Mouse (Mus musculus) brain, embryonic 18.5 days (tissue): ENCODE results near the gene Ankrd54.
"Not testable (repeated sequence)": the region's sequence is repeated elsewhere in the genome, so short reads cannot be mapped to it uniquely, and the experiment has no call there.

Source experiments
- DNase-seq: peaks from one replicate; pipeline ENCODE4 v3.0.0-alpha.2; 2012; ENCODE audit warnings: low read depth, low spot score

Ankrd54 gene

GRCm38 (mm10) chr15:79042721-79043491 lies 19.8 kb downstream of the Ankrd54 start:
- DNase-seq = no peak

- no peak for DNase-seq
Observed at GRCm38 (mm10) chr15:79041585-79041984, 21.1 kb downstream of the Ankrd54 start, which contains the start of gene Galr3. Galr3 (plus strand) TSS chr15:79041885.

GRCm38 (mm10) chr15:79040501-79041416 lies 21.9 kb downstream of the Ankrd54 start:
- no peak for DNase-seq

DNA sequence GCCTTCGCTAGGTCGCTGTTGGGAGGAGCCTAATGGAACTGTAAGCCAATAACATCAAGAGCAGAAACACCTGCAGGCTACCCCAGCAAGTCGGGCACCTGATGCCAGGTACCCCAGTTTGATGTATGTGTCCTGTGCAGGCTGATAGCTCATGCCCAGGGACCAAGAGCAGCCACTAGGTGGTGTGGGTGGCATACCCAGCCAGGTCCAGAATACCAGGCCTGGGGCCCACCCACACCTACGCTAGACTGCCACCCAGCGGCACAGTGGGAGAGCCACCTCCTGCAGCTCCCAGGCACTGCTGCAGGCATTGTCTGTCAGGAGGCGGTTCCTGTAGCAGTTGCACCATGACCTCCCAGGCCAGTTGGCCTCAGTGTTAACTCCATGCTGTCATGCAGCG lies 23.8 kb downstream of the Ankrd54 start:
- no peak for DNase-seq

DNA sequence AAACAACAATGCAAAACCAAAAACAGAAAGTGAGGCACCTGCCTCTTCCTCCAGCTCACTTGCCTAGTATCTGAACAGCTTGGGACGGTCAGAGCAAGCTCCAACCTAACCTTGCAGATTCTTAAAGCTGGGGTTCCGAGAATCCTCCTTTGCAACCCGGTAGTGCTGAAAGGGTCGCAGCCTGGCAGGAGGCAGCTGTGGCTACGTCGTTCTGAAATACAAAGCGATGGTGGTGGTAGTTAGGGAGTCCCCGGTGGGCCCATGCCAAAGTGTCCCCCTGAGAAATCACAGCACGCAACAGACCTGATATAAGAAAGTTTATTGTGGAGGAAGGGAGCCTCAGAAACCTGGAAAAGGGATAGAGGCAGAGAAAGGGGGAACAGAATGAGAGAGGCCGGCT lies 24.4 kb downstream of the Ankrd54 start:
- no peak for DNase-seq

GRCm38 (mm10) chr15:79037913-79038328 lies 24.8 kb downstream of the Ankrd54 start:
- no peak for DNase-seq

- DNase-seq = not testable (repeated sequence)
Observed at GRCm38 (mm10) chr15:79031908-79032307, 30.8 kb downstream of the Ankrd54 start.

- peak; percentile 79 for DNase-seq
Observed at GRCm38 (mm10) chr15:79030551-79031435, 31.9 kb downstream of the Ankrd54 start.

GRCm38 (mm10) chr15:79029519-79030241 lies 33.0 kb downstream of the Ankrd54 start:
- DNase-seq = no peak

DNA sequence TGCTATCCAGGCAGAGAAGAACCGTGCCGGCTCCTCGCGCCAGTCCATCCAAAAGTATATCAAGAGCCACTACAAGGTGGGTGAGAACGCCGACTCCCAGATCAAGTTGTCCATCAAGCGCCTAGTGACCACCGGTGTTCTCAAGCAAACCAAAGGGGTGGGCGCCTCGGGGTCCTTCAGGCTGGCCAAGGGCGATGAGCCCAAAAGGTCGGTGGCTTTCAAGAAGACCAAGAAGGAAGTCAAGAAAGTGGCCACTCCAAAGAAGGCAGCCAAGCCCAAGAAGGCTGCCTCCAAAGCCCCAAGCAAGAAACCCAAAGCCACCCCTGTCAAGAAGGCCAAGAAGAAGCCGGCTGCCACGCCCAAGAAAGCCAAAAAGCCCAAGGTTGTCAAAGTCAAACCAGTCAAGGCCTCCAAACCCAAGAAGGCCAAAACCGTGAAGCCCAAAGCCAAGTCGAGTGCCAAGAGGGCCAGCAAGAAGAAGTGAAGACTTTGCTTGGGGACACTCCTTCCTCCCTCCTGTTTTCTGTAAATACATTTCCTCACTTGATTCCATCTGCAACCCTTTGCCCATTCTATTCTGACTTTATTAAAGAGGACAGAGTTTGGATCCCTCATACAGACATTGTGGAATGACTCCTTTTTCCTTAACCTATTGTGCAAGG lies 33.7 kb downstream of the Ankrd54 start:
- DNase-seq = no peak

DNA sequence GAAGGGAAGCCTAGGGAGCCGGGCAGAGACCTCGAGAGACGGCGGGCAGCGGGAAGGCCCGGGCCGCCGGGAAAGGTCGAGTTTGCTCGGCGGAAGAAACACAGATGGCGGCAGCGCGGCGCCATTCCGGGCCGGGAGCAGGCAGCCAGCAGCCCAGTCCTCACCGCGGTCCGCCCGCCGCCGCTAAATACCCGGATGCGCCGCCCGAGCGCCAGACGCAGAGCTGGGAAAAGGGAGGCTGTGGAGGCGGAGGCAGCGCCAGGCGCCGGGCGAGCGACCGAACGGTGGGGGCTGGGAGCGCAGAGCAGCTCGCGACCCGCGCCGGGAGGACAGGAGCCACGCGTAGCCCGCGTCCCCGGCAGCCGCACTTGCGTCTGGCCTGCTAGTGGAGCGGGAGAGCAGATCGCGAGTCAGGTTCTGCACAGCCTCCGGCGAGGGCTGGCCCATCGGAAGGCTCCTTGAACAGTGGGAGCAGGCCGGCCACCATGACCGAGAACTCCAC lies 34.4 kb downstream of the Ankrd54 start, which contains the start of gene H1f0:
Gene H1f0 (plus strand): TSS at position 214 of the 502 bp plus-strand sequence.
- peak; percentile 58 for DNase-seq

GRCm38 (mm10) chr15:79027291-79028205 lies 35.1 kb downstream of the Ankrd54 start:
- DNase-seq = no peak

DNA sequence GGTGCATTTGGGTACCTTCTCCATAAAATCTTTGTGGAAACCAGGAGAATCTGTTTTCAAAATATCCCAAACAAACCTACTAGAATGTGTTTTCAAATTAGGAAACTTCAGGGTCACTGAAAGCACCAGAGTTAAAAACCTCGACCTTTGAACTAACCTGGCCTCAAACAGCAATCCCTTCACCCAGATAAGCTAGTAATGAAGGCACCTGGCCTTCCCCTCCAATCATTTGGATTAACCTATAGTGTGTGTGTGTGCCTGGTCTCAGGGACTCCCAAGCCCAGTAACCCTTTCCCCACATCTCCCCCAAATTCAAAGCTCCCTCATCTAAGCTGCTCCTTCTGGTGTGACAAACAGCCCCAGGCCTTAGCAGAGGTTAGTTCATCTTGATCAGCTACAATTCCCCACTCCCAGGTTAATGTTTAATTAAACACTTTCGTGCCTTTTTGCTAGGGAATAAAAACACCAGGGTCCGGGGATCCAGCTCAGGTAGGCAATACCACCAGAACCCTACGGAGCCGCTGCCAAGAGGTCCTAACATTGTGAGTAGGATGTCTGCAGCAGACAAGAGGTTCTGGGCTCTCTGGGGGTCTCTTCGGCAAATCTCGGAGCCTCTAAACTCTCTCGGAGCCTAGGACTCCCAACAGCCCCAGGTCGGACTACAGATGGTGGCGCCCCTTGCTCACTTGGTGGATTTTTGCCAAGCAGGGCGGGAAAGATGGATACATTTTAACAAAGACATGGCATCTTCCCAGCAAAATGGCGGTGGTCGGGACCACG lies 36.0 kb downstream of the Ankrd54 start:
- DNase-seq = no peak

- no peak for DNase-seq
Observed at GRCm38 (mm10) chr15:79025687-79026308, 36.9 kb downstream of the Ankrd54 start.

DNA sequence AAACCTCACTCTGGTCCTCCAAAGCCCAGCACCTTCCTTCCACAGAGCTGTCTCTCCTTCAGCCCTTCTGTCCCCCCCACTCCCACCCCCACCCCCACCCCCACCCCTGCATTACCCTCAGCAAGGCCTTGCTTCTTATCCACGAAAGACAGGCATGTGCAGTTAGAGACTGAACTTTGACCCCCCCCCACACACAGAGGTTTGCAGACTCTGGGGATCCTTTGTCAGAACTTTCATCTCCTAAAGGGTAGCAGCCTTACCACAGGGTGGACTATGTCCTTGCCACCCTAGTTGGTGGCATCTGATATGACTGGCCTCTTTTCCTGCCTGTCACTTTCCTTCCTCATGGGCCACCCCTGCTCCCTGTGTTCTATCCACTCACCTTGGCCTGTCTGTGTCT lies 39.3 kb downstream of the Ankrd54 start:
- DNase-seq = no peak

DNA sequence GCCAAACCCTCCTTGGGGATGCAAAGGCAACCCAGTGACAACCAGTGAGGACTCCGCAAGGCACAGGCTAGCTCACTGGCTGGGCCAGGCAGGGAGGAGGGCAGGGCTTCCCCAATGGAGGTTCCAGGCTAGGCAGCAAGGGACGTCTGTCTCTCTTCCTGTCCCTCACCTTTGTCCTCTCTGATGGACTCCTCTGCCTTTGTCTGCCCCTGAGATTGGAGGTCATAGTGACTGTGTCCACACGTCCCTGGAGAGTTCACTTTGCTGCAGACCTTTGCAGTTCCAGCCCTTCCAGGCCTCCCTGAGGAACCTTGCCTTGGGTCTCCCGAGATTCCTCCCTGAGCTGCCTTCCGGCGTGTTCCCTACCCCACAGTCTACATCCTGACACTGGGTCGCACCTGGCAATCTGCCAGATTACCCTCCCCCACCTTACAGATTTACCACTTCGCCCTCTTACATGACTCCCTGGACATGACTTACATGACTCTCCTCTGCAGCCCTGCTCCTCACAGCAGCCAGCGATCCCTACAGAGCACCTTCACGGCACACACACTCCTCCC lies 39.9 kb downstream of the Ankrd54 start:
- no peak for DNase-seq

GRCm38 (mm10) chr15:79018886-79019285 lies 43.8 kb downstream of the Ankrd54 start:
- no peak for DNase-seq
